Mouse (Mus musculus): ENCODE data around the gene Zfp706. TPM values are rescaled to one million over a fixed set of nuclear protein-coding genes. Genes with fewer than 3 reads are reported as not detected.

Zfp706 gene
- total and polyA plus RNA-seq, 3 experiments: 19.7 to 137 (median 74.2) TPM

- Histone ChIP-seq H3K27me3 (ENCODE audit: insufficient read depth, low read length) (peaks cover 28% of the 10 kb centered on the region), H3K9me3 (replicated peaks) (peaks cover 2% of the 10 kb centered on the region; the same call in 1 of the 2 replicates), H3K36me3 (replicated peaks) (no peaks in the 10 kb centered on the region), H3K4me3 (ENCODE audit: low read depth, low read length) (no peak overlapping the region), H3K4me1 (ENCODE audit: insufficient read depth, low read depth, low read length) (peaks cover 32% of the 10 kb centered on the region)
- no peak for ATAC-seq (ENCODE audit: extremely low read depth, insufficient number of reproducible peaks, low FRiP score, poor library complexity, severe bottlenecking)
- TF ChIP-seq GATA1 (IDR thresholded peaks at IDR 0.05; ENCODE audit: borderline replicate concordance, low read length) (no peak), TAL1 (conservative IDR thresholded peaks at IDR 0.05; ENCODE audit: low read depth, low read length) (no peak), POLR2AphosphoS5 (IDR thresholded peaks at IDR 0.05; ENCODE audit: insufficient replicate concordance, low read depth, low read length) (no peak), GATA2 (IDR thresholded peaks at IDR 0.05; ENCODE audit: borderline replicate concordance, low read depth, low read length) (no peak), CTCF (IDR thresholded peaks at IDR 0.05; ENCODE audit: low read depth, low read length) (no peak)
- no peak for DNase-seq (ENCODE audit: low spot score)
These were observed 41.8 kb downstream of the Zfp706 start for GRCm38 (mm10) chr15:36965743-36966142.

- H3K4me1 ChIP-seq (ENCODE audit: insufficient read depth, low read depth, low read length): peaks cover 51% of the 10 kb centered on the region
- DNase-seq (ENCODE audit: low spot score) (no peak), ATAC-seq (ENCODE audit: extremely low read depth, insufficient number of reproducible peaks, low FRiP score, poor library complexity, severe bottlenecking) (no peak)
These were observed 44.6 kb downstream of the Zfp706 start for GRCm38 (mm10) chr15:36962931-36963330.

DNA sequence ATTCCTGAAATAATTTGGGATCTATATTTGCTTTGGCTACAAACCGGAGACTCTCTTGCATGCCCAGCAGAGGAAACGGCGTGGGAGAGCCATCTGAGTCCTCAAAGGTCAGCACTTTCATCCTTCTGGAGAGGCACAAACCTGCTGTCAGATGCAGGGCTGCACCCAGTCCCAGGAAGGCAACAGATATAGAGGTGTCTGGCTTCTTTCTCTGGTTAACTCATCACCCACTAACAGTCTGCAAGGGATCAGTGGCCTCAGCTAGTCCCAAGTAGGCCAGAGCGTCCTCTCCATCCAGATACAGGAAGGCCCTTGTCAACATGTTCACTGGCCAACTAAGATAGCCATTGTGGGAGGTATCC, 46.7 kb downstream of the Zfp706 start:
- no peak for TF ChIP-seq POLR2AphosphoS5 (IDR thresholded peaks at IDR 0.05; ENCODE audit: insufficient replicate concordance, low read depth, low read length)
- ATAC-seq (ENCODE audit: extremely low read depth, insufficient number of reproducible peaks, low FRiP score, poor library complexity, severe bottlenecking): no peak
- Histone ChIP-seq H3K9me3 (replicated peaks) (peaks cover 3% of the 10 kb centered on the region; the same call in 1 of the 2 replicates), H3K4me1 (ENCODE audit: insufficient read depth, low read depth, low read length) (peaks cover 44% of the 10 kb centered on the region), H3K4me3 (ENCODE audit: low read depth, low read length) (peak overlapping the region; percentile 22; the same call in 1 of the 2 replicates), H3K36me3 (replicated peaks) (no peaks in the 10 kb centered on the region), H3K27me3 (ENCODE audit: insufficient read depth, low read length) (peaks cover 5% of the 10 kb centered on the region)
- DNase-seq (ENCODE audit: low spot score): no peak

More at GRCm38 (mm10) chr15:36962931-36963330, 44.6 kb downstream of the Zfp706 start:
- peaks cover 18% of the 10 kb centered on the region for H3K27me3 ChIP-seq (ENCODE audit: insufficient read depth, low read length)
- H3K4me3 ChIP-seq (ENCODE audit: low read depth, low read length): no peak overlapping the region
- TF ChIP-seq GATA2 (IDR thresholded peaks at IDR 0.05; ENCODE audit: borderline replicate concordance, low read depth, low read length) (no peak), CTCF (IDR thresholded peaks at IDR 0.05; ENCODE audit: low read depth, low read length) (no peak), TAL1 (conservative IDR thresholded peaks at IDR 0.05; ENCODE audit: low read depth, low read length) (no peak), GATA1 (IDR thresholded peaks at IDR 0.05; ENCODE audit: borderline replicate concordance, low read length) (no peak), POLR2AphosphoS5 (IDR thresholded peaks at IDR 0.05; ENCODE audit: insufficient replicate concordance, low read depth, low read length) (no peak)
- no peaks in the 10 kb centered on the region for H3K9me3 ChIP-seq (replicated peaks)
- no peaks in the 10 kb centered on the region for H3K36me3 ChIP-seq (replicated peaks)

DNA sequence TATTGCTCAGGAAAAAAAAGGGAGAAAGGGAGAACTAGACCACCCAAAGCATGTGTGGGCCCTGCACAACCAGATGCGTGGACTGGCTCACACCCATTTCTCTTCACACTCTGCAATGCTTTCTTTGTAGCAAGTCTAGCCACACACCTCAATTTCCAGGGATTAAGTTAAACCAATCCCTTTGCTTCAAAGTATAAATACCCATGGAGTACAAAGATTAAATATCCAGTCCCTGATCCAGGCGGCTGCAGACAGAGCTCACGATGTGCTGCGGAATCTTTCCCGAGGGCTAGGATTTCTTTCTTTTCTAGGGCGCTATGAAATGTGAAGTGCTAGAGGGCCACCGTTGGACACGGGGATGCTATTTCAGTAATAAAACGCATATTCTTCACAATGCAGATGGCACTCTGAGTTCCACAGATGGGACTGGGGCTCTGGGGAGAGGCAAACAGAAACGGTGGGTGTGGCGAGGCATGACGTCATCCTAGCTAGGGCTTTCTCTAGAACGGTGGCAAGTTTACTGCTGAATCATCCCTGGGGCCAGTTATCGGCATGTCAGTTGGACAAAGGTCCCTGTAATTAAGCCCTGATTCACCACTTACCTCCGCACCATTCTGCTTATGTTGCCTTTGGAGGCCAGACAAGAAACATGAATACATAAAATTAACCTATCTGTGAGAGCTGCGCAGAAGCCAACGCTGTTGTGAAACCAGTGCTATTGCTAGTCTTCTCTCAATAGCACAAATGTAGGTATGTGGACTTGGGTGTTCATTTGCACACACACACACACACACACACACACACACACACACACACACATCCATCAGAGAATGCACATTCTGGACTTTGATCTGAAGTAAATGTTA, 47.3 kb downstream of the Zfp706 start:
- TF ChIP-seq GATA2 (IDR thresholded peaks at IDR 0.05; ENCODE audit: borderline replicate concordance, low read depth, low read length) (no peak), CTCF (IDR thresholded peaks at IDR 0.05; ENCODE audit: low read depth, low read length) (no peak), POLR2AphosphoS5 (IDR thresholded peaks at IDR 0.05; ENCODE audit: insufficient replicate concordance, low read depth, low read length) (no peak), TAL1 (conservative IDR thresholded peaks at IDR 0.05; ENCODE audit: low read depth, low read length) (no peak), GATA1 (IDR thresholded peaks at IDR 0.05; ENCODE audit: borderline replicate concordance, low read length) (no peak)
- ATAC-seq (ENCODE audit: extremely low read depth, insufficient number of reproducible peaks, low FRiP score, poor library complexity, severe bottlenecking) (peak; percentile 98), DNase-seq (ENCODE audit: low spot score) (peak; percentile 78)
- Histone ChIP-seq H3K4me3 (ENCODE audit: low read depth, low read length) (peak overlapping the region; percentile 45; the same call in 1 of the 2 replicates), H3K36me3 (replicated peaks) (no peaks in the 10 kb centered on the region), H3K4me1 (ENCODE audit: insufficient read depth, low read depth, low read length) (peaks cover 40% of the 10 kb centered on the region), H3K27me3 (ENCODE audit: insufficient read depth, low read length) (peaks cover 4% of the 10 kb centered on the region), H3K9me3 (replicated peaks) (peaks cover 3% of the 10 kb centered on the region; the same call in 1 of the 2 replicates)

- peaks cover 16% of the 10 kb centered on the region for H3K27me3 ChIP-seq (ENCODE audit: insufficient read depth, low read length)
- peaks cover 27% of the 10 kb centered on the region for H3K4me1 ChIP-seq (ENCODE audit: insufficient read depth, low read depth, low read length)
- H3K36me3 ChIP-seq (replicated peaks): no peaks in the 10 kb centered on the region
- H3K9me3 ChIP-seq (replicated peaks): peaks cover 3% of the 10 kb centered on the region; the same call in 1 of the 2 replicates
- DNase-seq (ENCODE audit: low spot score) (no peak), ATAC-seq (ENCODE audit: extremely low read depth, insufficient number of reproducible peaks, low FRiP score, poor library complexity, severe bottlenecking) (no peak)
- H3K4me3 ChIP-seq (ENCODE audit: low read depth, low read length): no peak overlapping the region
- TF ChIP-seq GATA1 (IDR thresholded peaks at IDR 0.05; ENCODE audit: borderline replicate concordance, low read length) (no peak), POLR2AphosphoS5 (IDR thresholded peaks at IDR 0.05; ENCODE audit: insufficient replicate concordance, low read depth, low read length) (no peak), TAL1 (conservative IDR thresholded peaks at IDR 0.05; ENCODE audit: low read depth, low read length) (no peak), GATA2 (IDR thresholded peaks at IDR 0.05; ENCODE audit: borderline replicate concordance, low read depth, low read length) (no peak), CTCF (IDR thresholded peaks at IDR 0.05; ENCODE audit: low read depth, low read length) (no peak)
These were observed 51.4 kb downstream of the Zfp706 start for GRCm38 (mm10) chr15:36956221-36956620.

DNA sequence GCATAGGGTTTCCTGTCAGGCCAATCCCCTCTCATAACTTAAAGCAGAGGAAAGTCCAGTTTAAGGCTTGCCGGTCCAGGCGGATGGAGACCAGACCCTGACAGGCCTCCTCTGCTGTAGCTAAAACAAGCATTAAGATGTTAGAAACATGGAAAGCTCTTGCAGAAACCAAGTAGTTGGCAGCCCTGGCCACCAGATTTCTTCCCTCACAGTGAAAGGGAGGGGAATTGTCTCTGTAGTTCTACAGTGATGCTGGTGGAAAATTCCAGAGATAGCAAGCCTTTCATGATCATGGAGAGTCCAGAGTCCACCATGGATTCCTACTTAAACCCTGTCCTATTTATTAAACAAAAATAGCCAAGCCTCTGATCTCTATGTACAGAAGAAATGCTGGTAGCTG, 57.3 kb downstream of the Zfp706 start:
- Histone ChIP-seq H3K4me3 (ENCODE audit: low read depth, low read length) (no peak overlapping the region), H3K27me3 (ENCODE audit: insufficient read depth, low read length) (peaks cover 28% of the 10 kb centered on the region), H3K9me3 (replicated peaks) (no peaks in the 10 kb centered on the region), H3K36me3 (replicated peaks) (no peaks in the 10 kb centered on the region), H3K4me1 (ENCODE audit: insufficient read depth, low read depth, low read length) (no peaks in the 10 kb centered on the region; the same call in 1 of the 2 replicates)
- DNase-seq (ENCODE audit: low spot score): no peak
- TF ChIP-seq GATA1 (IDR thresholded peaks at IDR 0.05; ENCODE audit: borderline replicate concordance, low read length): no peak
- TF ChIP-seq TAL1 (conservative IDR thresholded peaks at IDR 0.05; ENCODE audit: low read depth, low read length): no peak
- TF ChIP-seq GATA2 (IDR thresholded peaks at IDR 0.05; ENCODE audit: borderline replicate concordance, low read depth, low read length): no peak
- TF ChIP-seq POLR2AphosphoS5 (IDR thresholded peaks at IDR 0.05; ENCODE audit: insufficient replicate concordance, low read depth, low read length): no peak
- TF ChIP-seq CTCF (IDR thresholded peaks at IDR 0.05; ENCODE audit: low read depth, low read length): no peak
- ATAC-seq (ENCODE audit: extremely low read depth, insufficient number of reproducible peaks, low FRiP score, poor library complexity, severe bottlenecking): no peak
